Mouse (Mus musculus) heart, adult 2 months (tissue): ENCODE data around the gene Tspan9.

ENCODE experiments used
- CTCF ChIP-seq: fragments of 200-600 bp; IDR thresholded peaks from 2 replicates; pipeline ENCODE4 v1.8.1; 2022; ENCODE audit warnings: antibody characterized with exemption, mild to moderate bottlenecking, moderate library complexity
- EP300 ChIP-seq: fragments of 200-500 bp; IDR thresholded peaks from 2 replicates; pipeline ENCODE4 v1.6.1; 2011; ENCODE audit warnings: low read depth, low read length, control low read depth; ENCODE audit not compliant: insufficient read depth
- POLR2A ChIP-seq: fragments of 200-500 bp; IDR thresholded peaks from 2 replicates; pipeline ENCODE4 v1.6.1; 2011; ENCODE audit warnings: mild to moderate bottlenecking, low read depth, low read length, control low read depth; ENCODE audit not compliant: insufficient read depth

DNA sequence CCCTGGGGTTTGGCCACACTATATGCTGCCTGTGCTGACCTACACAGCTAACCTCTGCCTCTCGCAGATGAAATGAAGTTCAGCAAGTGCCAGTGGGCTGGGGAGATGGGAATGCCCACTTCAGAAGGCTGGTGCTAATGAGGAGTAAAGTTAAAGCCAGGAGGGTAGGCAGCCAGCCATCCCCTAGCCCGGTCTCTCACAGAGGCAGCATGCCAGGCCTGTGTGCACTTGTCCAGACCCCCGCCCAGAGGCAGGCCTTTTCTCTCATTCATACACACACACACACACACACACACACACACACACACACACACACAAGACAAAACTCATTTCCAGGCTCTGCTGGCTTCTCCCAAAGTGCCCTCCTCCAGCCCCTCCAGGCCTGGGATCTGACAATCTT is 142.6 kb downstream of the Tspan9 start:
- no peak for TF ChIP-seq CTCF
- no peak for TF ChIP-seq POLR2A
- TF ChIP-seq EP300: no peak
